Mouse (Mus musculus): Measurements from ENCODE around the gene Tmem270.

The Tmem270 gene

DNA sequence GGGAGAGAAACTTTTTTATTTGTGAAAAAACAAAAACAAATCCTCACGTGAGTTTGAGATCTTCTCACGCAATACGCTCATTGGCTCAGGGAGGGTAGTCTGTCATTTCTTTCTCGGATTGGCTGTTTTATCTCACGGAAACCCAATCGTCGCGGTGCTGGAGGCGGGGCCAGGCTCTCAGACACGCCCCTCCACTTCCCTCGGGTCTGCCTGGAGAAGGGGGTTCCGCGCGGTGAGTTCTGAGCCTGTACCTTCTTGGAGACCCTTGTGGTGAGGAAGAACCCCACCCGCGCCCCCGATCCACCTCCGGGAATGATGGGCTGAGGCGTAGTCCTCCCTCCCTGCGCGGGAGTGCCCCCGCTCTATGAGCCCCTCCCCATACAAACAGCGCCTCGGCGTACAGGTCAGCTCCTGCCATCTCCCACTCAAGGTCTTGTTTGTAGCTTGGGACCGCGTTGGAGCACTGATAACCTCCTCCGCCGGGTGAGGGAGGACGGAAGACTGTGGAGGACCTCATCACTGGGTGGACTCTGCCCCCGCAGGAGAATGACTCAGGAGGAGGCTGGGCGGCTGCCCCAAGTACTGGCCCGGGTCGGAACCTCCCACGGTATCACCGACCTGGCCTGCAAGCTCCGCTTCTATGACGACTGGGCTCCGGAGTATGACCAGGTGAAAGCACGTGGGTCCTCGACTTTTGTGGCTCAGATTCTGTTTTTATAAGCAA, 25.8 kb upstream of the Tmem270 start, which contains the start of gene Mettl27:
Mettl27 (plus strand) TSS at position 190 of the 724 bp plus-strand sequence.
- DNase-seq (ENCODE audit: extremely low read depth, low read depth, low spot score): no peak

DNA sequence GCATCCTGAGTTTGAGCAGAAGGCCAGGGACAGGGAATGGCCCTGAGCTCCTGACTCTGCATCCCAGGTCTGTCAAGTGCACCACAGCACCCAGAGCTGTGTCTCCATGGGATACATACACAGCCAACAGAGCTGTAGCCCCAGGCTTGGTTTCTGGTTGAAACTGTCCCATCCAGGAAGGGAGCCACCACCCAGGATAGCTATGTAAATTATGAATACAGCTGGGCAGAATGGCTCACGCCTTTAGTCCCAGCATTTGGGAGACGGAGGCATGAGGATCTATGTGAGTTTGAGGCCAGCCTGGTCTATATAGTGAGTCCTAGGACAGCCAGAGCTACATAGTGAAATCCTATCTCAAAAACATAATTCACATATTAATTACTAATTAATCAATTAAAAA, 23.5 kb upstream of the Tmem270 start:
- DNase-seq (ENCODE audit: extremely low read depth, low read depth, low spot score): no peak

GRCm38 (mm10) chr5:134926726-134927125, 20.2 kb upstream of the Tmem270 start:
- DNase-seq (ENCODE audit: extremely low read depth, low read depth, low spot score): no peak

- no peak for DNase-seq (ENCODE audit: extremely low read depth, low read depth, low spot score)
These were observed 16.6 kb upstream of the Tmem270 start for GRCm38 (mm10) chr5:134923141-134923540.

DNA sequence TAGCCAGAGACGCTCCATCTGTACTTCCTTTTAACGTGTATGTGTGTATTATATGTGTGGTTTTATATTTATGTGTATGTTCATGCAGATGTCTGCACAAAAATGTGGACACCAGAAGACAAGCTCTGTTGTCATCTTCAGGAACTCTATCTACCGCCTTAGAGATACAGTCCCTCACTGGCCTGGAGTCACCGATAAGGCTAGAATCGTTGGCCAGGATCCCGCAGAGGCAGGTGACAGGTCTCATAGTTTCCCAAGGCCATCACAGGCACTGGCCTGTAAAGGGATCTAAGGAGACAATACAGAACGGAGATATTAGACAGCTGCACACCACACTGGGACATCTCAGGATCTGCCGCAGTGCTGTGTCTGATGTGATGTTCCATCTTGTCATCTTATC, 14.6 kb upstream of the Tmem270 start:
- no peak for DNase-seq (ENCODE audit: extremely low read depth, low read depth, low spot score)

GRCm38 (mm10) chr5:134920106-134920687, 13.7 kb upstream of the Tmem270 start:
- DNase-seq (ENCODE audit: extremely low read depth, low read depth, low spot score): no peak

GRCm38 (mm10) chr5:134919097-134919496, 12.6 kb upstream of the Tmem270 start:
- no peak for DNase-seq (ENCODE audit: extremely low read depth, low read depth, low spot score)

GRCm38 (mm10) chr5:134918071-134918832, 11.7 kb upstream of the Tmem270 start:
- no peak for DNase-seq (ENCODE audit: extremely low read depth, low read depth, low spot score)

- DNase-seq (ENCODE audit: extremely low read depth, low read depth, low spot score): no peak
These were observed 8.8 kb upstream of the Tmem270 start, which contains the start of gene Cldn13 for GRCm38 (mm10) chr5:134915311-134915710. Gene Cldn13 (minus strand): TSS chr5:134915526.

DNA sequence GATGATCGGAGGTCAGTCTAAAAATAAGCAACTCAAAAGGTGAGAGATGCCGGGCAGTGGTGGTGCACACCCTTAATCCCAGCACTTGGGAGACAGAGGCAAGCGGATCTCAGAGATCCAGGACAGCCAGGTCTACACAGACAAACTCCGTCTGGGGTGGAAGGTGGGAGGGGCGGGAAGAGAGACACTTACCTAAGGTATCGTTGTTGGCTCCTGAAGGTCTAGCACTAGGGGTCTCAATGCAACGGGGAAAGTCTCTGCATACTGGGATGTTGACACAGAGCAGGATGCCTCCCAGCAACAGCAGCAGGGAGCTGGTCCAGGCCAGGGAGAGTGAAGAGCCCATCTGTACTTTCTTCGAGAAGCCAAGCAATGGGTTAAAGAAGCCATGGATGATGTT, 8.0 kb upstream of the Tmem270 start:
- no peak for DNase-seq (ENCODE audit: extremely low read depth, low read depth, low spot score)

GRCm38 (mm10) chr5:134913753-134914152, 7.2 kb upstream of the Tmem270 start:
- no peak for DNase-seq (ENCODE audit: extremely low read depth, low read depth, low spot score)

- DNase-seq (ENCODE audit: extremely low read depth, low read depth, low spot score): no peak
These were observed 6.8 kb upstream of the Tmem270 start for GRCm38 (mm10) chr5:134913352-134913751.

GRCm38 (mm10) chr5:134911901-134912300, 5.4 kb upstream of the Tmem270 start:
- no peak for DNase-seq (ENCODE audit: extremely low read depth, low read depth, low spot score)

GRCm38 (mm10) chr5:134907135-134907534, 602 bp upstream of the Tmem270 start:
- peak; percentile 25 for DNase-seq (ENCODE audit: extremely low read depth, low read depth, low spot score)

GRCm38 (mm10) chr5:134901644-134902027, 4.9 kb downstream of the Tmem270 start:
- no peak for DNase-seq (ENCODE audit: extremely low read depth, low read depth, low spot score)

DNA sequence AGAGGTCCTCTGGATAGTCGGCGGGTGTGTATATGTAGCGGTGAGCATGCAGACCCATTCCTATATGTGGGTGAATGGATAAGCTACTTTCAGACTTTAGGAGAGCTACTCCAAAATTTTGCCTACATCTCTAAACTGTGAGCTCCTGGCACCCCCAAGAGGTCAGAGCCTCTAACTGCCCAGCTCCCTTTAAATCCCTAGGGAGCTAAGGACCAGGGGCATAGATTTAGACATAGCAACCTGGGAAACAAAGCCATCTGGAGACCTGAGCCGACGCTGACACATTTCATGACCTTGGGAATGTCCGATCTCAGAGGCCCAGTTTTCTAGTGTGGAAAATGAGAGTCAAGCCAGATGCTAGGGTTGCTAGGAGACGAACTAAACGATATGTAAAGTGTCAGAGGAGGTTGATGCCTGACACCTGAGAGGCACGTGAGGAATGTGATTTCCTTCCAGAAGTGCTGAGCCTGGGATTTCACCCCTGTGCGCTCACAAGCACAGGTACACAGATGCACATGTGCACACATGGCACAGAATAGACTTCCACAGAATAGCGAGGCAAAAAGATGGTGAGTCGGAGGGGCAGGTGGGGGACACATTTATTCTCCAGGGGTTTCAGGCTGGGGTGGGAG, 5.4 kb downstream of the Tmem270 start:
- no peak for DNase-seq (ENCODE audit: extremely low read depth, low read depth, low spot score)

DNA sequence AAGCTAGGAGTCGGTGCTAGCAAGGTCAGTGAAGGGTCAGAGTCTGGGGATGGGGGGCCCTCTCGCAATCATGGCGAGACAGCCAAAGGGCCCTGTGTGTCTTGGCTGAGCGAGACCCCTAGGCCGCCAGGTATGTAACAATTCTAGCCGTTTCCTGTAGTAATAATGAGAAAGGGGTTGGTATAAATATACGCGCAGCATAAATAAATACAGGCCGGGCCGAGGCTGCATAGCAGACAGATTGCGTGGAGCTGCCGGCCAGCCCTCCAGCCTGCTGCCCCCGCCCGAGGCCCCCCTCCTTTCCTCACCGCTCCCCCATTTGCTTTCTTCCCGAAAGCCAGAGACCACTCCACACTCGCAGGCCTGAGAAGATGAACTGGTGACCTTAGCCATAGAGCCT, 8.9 kb downstream of the Tmem270 start:
- no peak for DNase-seq (ENCODE audit: extremely low read depth, low read depth, low spot score)

DNA sequence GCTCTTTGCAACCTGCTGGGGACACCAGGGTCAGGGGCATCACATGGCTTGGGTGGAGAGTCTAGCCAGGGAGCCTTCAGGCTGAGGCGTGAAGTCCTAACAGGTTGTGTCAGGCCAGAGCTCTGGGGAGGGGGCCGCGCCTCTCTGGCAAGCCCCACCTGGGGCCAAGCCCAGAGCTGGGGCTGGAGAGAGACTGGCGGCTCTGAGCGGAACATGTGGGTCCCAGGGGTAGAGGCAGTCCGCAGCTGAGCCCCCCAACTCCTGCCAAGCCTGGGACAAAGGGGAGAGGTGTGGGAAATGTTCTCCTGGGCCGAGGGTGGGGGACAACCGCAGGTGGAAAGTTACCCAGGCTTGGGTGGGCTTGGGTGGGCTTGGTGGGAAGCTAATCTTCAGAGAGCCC, 9.6 kb downstream of the Tmem270 start:
- DNase-seq (ENCODE audit: extremely low read depth, low read depth, low spot score): no peak

DNA sequence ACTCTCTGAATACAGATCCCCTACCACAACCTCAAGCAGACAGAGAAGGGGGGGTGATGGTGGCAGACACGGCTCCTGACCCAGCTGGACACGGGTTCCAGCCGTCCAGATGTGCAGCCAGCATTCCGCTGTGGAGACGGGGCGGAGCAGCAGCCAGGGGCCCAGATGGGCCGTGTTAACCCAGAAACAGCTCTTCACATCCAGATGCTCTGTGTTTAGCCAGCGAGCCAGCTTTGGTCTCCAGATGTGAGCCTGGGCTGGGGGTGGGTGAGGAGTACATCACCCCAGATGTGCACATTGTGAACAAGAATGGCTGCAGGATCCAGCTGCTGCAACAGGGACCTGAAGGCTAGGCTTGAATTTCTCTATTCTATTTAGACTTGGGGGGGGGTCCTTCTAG, 11.2 kb downstream of the Tmem270 start:
- DNase-seq (ENCODE audit: extremely low read depth, low read depth, low spot score): no peak

GRCm38 (mm10) chr5:134892717-134893116, 13.8 kb downstream of the Tmem270 start:
- no peak for DNase-seq (ENCODE audit: extremely low read depth, low read depth, low spot score)

DNA sequence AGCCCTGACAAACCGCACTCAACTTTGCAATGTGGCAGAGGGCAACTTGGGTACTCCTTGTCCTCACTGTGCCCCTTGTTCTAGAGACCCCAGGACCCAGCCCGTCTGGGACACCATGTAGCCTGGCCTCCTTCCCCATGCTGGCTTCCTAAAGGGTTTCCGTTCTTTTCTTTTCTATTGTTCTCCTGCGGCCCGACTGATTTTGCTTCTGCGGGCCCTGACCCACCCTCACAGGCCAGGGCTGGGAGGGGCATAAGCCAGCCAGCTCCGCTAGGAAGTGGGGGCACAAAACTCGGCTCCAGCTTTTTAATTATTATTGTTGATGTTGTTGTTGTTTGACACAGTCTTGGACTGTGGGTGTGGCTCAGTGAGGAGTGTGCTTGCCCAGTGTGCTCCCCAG, 15.0 kb downstream of the Tmem270 start:
- DNase-seq (ENCODE audit: extremely low read depth, low read depth, low spot score): no peak
